Mouse (Mus musculus) liver, embryonic 15.5 days (tissue): Measurements from ENCODE around the gene Frs2. TPM values are rescaled to one million over a fixed set of nuclear protein-coding genes. Genes with fewer than 3 reads are reported as not detected.
A peak's percentile ranks its signal among the peaks of the same experiment; 100 is the strongest.

Experiments
- ATAC-seq: fragments of 200-750 bp; cut with Nextera tagmentation; 2 replicates; pipeline ENCODE4 v1.8.0; 2017; ENCODE audit warnings: moderate number of reproducible peaks, mild to moderate bottlenecking, moderate library complexity; ENCODE audit not compliant: insufficient read depth
- H3K27ac ChIP-seq: fragments of 300-500 bp; sonication (generic); replicated peaks from 2 replicates; pipeline ENCODE4 v1.5.1; 2015; ENCODE audit warnings: mild to moderate bottlenecking, inconsistent platforms
- H3K27me3 ChIP-seq: fragments of 300-500 bp; sonication (generic); 2 replicates; pipeline ENCODE4 v1.6.1; 2015; ENCODE audit warnings: mild to moderate bottlenecking, inconsistent platforms
- H3K36me3 ChIP-seq: fragments of 300-500 bp; sonication (generic); replicated peaks from 2 replicates; pipeline ENCODE4 v1.6.1; 2015; ENCODE audit warnings: moderate library complexity, mild to moderate bottlenecking, inconsistent platforms
- H3K4me1 ChIP-seq: fragments of 300-500 bp; sonication (generic); replicated peaks from 2 replicates; pipeline ENCODE4 v1.6.1; 2015; ENCODE audit warnings: inconsistent platforms
- H3K4me2 ChIP-seq: fragments of 300-500 bp; sonication (generic); 2 replicates; pipeline ENCODE4 v1.6.1; 2015; ENCODE audit warnings: moderate library complexity, mild to moderate bottlenecking, inconsistent platforms
- H3K4me3 ChIP-seq: fragments of 300-500 bp; sonication (generic); replicated peaks from 2 replicates; pipeline ENCODE4 v1.5.1; 2015; ENCODE audit warnings: mild to moderate bottlenecking, inconsistent platforms
- H3K9ac ChIP-seq: fragments of 300-500 bp; sonication (generic); 2 replicates; pipeline ENCODE4 v1.6.1; 2015; ENCODE audit warnings: moderate library complexity, mild to moderate bottlenecking, inconsistent platforms
- H3K9me3 ChIP-seq: fragments of 300-500 bp; sonication (generic); replicated peaks from 2 replicates; pipeline ENCODE4 v1.6.1; 2016; ENCODE audit warnings: inconsistent platforms
- WGBS: fragments of 180-500 bp; shearing (Covaris S2); methylation state at CpG from one replicate; pipeline ENCODE4 v1.1.7; 2015; ENCODE audit warnings: mixed read lengths; ENCODE audit not compliant: insufficient replicate concordance; 5-methylcytosine and 5-hydroxymethylcytosine counted together
- polyA plus RNA-seq: library from polyadenylated mRNA; unstranded; fragments of >200 nt; fragmentation: Nextera tagmentation; extraction: Ambion mirVana; gene quantifications from 2 replicates; pipeline ENCODE4 v1.2.1, GENCODE M21; 2015

Frs2 gene
- polyA plus RNA-seq, 1 experiment from 2014 or later = 6.9 TPM

DNA sequence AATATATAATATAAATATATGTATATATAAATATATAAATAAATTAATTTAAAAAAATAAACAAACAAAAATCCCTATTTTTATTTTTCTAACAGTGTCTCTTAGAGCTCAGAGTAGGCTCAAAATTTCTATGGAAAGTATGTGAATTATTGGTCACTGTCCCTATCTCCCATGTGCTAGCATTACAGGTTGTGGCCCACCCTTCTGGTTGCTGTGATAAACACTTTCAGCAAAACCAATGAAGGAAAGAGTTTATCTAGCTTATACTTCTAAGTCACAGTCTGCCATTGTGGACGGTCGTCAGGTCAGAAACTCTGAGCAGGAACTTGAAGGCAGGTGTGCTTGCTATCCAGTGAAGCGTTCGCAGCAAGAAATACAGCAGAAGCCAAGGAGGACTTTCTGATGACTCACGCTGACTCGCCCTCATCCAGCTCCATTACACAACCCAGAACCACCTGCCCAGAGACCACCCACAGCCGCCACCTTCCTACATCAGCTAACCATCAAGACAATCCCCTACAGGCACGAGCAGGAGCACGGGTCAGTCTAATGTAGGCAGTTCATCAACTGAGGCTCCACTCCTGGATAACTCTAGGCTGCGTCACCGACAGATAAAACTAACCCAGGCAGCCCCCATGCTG, 18.6 kb upstream of the Frs2 start:
- H3K4me1 ChIP-seq = peaks cover 44% of the 10 kb centered on the region
- peak overlapping the region; percentile 27; the same call in 1 of the 2 replicates for H3K9ac ChIP-seq
- H3K9me3 ChIP-seq = no peaks in the 10 kb centered on the region
- peaks cover 17% of the 10 kb centered on the region for H3K27me3 ChIP-seq
- H3K4me3 ChIP-seq = peak overlapping the region; percentile 32
- H3K4me2 ChIP-seq = peak overlapping the region; percentile 62
- H3K36me3 ChIP-seq = no peaks in the 10 kb centered on the region
- WGBS = 68% methylated on average over 11 of the region's 11 CpGs
- ATAC-seq = peak; percentile 96
- peak overlapping the region; percentile 89 for H3K27ac ChIP-seq

DNA sequence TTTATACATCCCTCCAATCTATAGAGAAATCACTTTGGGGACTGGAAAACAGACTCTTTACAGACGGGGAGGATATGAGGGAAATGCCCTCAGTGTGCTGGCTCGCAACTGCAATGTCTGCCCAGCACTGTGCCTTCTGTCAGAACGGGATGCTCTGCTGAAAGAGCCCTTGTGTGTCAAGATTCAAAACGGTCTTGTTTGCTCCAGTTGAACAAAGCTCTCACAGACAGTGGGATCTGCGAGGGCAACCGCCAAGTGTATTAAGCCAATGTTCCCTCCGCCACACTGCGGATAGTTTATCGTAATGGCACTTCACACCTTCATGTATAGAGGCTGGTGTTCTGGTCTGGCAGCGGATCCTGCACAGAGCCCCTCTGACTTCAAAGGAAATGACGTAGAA, 14.3 kb upstream of the Frs2 start:
- WGBS = 53% methylated on average over 11 of the region's 11 CpGs
- no peak overlapping the region for H3K27ac ChIP-seq
- H3K36me3 ChIP-seq = no peaks in the 10 kb centered on the region
- H3K27me3 ChIP-seq = peaks cover 26% of the 10 kb centered on the region
- no peaks in the 10 kb centered on the region for H3K9me3 ChIP-seq
- H3K9ac ChIP-seq = no peak overlapping the region
- H3K4me2 ChIP-seq = no peak overlapping the region
- no peak overlapping the region for H3K4me3 ChIP-seq
- no peak for ATAC-seq
- peaks cover 17% of the 10 kb centered on the region for H3K4me1 ChIP-seq

DNA sequence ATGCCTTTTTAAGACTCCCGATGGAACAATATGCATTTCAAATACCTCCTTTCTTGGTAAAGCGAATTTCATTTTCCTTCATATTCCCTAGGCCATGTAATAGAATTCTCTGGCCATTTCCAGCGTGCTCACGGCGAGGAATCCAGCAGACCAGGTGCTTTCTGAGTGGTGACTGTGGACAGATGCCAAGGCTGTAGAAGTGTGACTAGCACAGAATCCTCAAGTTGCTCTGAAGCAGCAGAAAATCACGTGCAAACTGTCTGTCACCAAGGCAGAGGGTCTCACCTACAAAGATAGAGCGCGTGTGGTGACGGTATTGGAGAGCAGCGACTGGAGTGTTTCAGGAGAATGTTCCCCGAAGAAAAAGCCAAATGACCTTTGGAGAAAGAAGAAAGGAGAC, 11.8 kb upstream of the Frs2 start:
- Histone ChIP-seq H3K4me3 (no peak overlapping the region), H3K4me2 (no peak overlapping the region), H3K27me3 (peaks cover 28% of the 10 kb centered on the region), H3K9me3 (no peaks in the 10 kb centered on the region), H3K4me1 (peaks cover 2% of the 10 kb centered on the region; the same call in 1 of the 2 replicates), H3K9ac (no peak overlapping the region), H3K27ac (no peak overlapping the region), H3K36me3 (no peaks in the 10 kb centered on the region)
- WGBS = 77% methylated on average over 11 of the region's 11 CpGs
- no peak for ATAC-seq

DNA sequence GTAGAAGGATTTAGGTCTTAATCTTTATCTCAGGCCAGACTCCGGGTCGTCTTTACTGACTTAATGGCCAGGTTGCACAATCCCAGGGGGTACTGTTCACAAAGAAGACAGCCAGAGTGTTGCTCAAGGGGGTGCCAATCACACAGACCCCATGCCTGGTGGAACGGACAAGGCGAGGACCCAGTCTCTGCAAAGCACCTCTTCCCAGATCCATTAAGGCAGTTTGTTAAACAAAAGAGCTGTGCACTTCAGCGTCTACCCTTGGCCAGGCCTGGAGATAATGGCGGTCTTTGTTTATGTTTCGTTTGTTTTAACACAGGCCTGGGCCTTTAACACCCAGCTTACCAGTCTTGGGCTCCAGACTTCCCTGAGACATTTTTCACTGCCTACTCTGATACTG, 3.9 kb upstream of the Frs2 start:
- Histone ChIP-seq H3K27me3 (0 out of 2 replicates have a peak, but pooled peaks cover 3% of the 10 kb centered on the region), H3K4me3 (no peak overlapping the region), H3K9ac (no peak overlapping the region), H3K4me2 (no peak overlapping the region), H3K27ac (no peak overlapping the region), H3K4me1 (peaks cover 36% of the 10 kb centered on the region), H3K9me3 (no peaks in the 10 kb centered on the region), H3K36me3 (no peaks in the 10 kb centered on the region)
- no peak for ATAC-seq
- WGBS = 61% methylated on average over 7 of the region's 7 CpGs

DNA sequence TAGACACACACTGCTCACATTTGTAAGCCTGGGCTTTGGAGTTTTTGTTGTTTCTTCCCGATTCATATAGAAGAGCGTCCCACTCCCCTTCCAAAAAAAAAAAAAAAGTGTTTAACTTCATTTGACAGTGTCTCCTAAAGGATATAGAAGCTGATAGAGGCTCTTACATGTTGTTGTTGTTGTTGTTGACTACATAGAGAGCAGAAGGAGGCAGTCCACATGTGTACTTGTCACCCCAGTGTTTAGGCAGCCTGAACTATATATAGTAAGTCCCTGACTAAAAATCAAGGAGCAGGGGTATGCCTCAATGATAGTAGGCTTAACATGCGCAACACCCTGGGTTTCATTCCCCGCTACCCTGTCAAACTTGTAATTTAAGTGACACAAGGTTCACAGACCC, 3.3 kb upstream of the Frs2 start:
- peaks cover 41% of the 10 kb centered on the region for H3K4me1 ChIP-seq
- no peak for ATAC-seq
- 74% methylated on average over 4 of the region's 4 CpGs for WGBS
- no peaks in the 10 kb centered on the region for H3K9me3 ChIP-seq
- H3K27me3 ChIP-seq = 0 out of 2 replicates have a peak, but pooled peaks cover 3% of the 10 kb centered on the region
- peak overlapping the region; percentile 89; the same call in 1 of the 2 replicates for H3K4me2 ChIP-seq
- no peak overlapping the region for H3K4me3 ChIP-seq
- H3K36me3 ChIP-seq = no peaks in the 10 kb centered on the region
- peak overlapping the region; percentile 48; the same call in 1 of the 2 replicates for H3K27ac ChIP-seq
- H3K9ac ChIP-seq = no peak overlapping the region

DNA sequence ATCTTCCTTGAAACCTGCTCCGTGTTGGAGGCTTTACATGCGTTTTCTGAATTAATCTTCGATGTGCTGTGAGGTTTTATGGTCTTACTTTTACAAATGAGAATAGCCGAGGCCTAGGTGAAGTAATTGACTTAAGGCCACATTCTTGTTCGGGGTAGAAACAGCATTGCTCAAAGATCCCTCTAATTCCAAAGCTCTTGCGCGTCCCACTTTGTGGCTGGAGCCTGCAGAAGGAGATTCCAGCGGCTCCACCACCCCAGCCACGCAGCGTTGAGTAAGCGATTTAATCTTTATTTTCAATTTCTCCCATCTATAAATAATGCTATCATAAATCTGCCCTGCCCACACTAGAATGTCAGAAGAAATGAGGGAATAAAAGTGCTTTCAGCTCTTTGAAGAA, 2.9 kb upstream of the Frs2 start:
- Histone ChIP-seq H3K27me3 (0 out of 2 replicates have a peak, but pooled peaks cover 3% of the 10 kb centered on the region), H3K4me2 (peak overlapping the region; percentile 89), H3K27ac (0 out of 2 replicates have a peak overlapping the region, but pooled peaks have one; percentile 95), H3K9me3 (no peaks in the 10 kb centered on the region), H3K36me3 (no peaks in the 10 kb centered on the region), H3K4me3 (peak overlapping the region; percentile 100; the same call in 1 of the 2 replicates), H3K4me1 (peaks cover 45% of the 10 kb centered on the region), H3K9ac (no peak overlapping the region)
- no peak for ATAC-seq
- WGBS = 50% methylated on average over 11 of the region's 11 CpGs

DNA sequence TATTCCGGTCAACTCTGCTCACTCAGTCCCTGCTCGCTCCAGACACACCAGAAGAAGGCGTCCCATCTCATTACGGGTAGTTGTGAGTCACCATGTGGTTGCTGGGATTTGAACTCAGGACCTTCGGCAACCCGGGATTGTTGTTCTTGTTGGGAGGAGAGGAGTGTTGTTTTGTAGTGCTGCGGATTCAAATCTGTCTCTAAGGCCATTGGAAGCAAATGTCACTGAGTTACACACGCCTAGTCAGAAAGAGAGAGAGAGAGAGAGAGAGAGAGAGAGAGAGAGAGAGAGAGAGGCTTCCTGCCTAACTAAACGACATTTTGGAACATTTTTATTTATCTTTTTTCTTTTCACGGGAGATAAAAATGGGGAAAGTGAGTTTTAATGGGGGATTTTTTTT, 2.4 kb upstream of the Frs2 start:
- Histone ChIP-seq H3K4me3 (peak overlapping the region; percentile 100), H3K27me3 (0 out of 2 replicates have a peak, but pooled peaks cover 3% of the 10 kb centered on the region), H3K36me3 (no peaks in the 10 kb centered on the region), H3K9ac (peak overlapping the region; percentile 99), H3K27ac (peak overlapping the region; percentile 95), H3K4me1 (peaks cover 50% of the 10 kb centered on the region), H3K9me3 (no peaks in the 10 kb centered on the region), H3K4me2 (peak overlapping the region; percentile 89)
- no peak for ATAC-seq
- WGBS = 33% methylated on average over 10 of the region's 10 CpGs

DNA sequence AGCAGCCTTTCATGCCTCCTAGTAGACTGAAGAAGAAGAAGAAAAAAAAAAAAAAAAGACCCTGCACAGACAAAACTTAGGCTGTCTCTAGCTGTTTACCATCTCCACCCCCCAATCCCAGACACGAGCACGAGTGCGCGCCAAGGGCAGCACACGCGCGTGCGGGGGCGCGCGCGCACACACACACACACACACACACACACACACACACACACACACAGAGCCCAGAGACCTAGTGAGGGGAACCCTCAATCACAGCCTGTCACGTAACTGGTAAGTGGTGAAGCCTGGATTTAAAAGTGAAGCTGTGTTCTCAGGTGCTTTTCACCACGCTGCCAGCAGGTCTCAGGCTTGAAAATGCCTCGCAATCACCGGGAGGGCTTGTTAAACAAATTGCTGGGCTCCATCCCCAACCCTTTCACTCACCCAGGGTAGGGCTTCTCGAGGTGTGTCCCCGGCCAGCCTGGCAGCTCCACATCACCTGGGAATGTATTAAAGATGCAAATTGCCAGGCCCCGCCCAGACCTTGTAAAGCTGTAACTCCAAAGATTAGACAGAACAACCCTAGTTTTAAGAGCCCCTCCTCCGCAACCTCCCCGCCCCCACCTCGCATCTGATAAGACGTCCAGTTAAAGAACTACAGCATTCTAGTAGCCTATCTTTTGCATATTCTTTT, 1.7 kb upstream of the Frs2 start:
- 2% methylated on average over 23 of the region's 23 CpGs for WGBS
- H3K9ac ChIP-seq = peak overlapping the region; percentile 99

DNA sequence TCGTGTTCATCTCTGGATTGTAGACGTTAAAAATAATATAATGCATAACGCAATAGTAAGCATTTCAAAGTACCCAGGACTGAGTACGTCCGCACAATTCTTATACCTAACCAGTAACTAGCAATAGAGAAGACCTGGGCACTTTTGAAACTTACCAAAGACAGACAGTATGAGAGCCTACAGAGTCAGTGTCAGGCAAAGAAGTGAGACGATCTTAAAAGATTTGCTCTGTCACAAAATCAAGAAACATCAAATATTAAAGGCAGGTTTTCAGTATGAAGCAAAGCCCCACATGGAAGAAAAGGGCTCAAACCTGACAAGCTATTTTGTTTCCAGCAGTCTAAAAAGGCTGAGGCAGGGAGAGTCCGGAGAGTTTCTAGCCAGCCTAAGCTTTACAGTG, 907 bp upstream of the Frs2 start:
- Histone ChIP-seq H3K4me1 (peaks cover 65% of the 10 kb centered on the region), H3K4me2 (peak overlapping the region; percentile 89), H3K9ac (peak overlapping the region; percentile 99), H3K27ac (peak overlapping the region; percentile 95), H3K36me3 (no peaks in the 10 kb centered on the region), H3K27me3 (no peaks in the 10 kb centered on the region), H3K9me3 (no peaks in the 10 kb centered on the region), H3K4me3 (peak overlapping the region; percentile 100)
- WGBS = 20% methylated on average over 7 of the region's 7 CpGs
- ATAC-seq = no peak

More for the DNA sequence above, 1.7 kb upstream of the Frs2 start:
- Histone ChIP-seq H3K9me3 (no peaks in the 10 kb centered on the region), H3K4me3 (peak overlapping the region; percentile 100), H3K27ac (peak overlapping the region; percentile 95), H3K36me3 (no peaks in the 10 kb centered on the region), H3K4me2 (peak overlapping the region; percentile 89), H3K4me1 (peaks cover 57% of the 10 kb centered on the region), H3K27me3 (0 out of 2 replicates have a peak, but pooled peaks cover under 1% of the 10 kb centered on the region)
- ATAC-seq = peak; percentile 53

DNA sequence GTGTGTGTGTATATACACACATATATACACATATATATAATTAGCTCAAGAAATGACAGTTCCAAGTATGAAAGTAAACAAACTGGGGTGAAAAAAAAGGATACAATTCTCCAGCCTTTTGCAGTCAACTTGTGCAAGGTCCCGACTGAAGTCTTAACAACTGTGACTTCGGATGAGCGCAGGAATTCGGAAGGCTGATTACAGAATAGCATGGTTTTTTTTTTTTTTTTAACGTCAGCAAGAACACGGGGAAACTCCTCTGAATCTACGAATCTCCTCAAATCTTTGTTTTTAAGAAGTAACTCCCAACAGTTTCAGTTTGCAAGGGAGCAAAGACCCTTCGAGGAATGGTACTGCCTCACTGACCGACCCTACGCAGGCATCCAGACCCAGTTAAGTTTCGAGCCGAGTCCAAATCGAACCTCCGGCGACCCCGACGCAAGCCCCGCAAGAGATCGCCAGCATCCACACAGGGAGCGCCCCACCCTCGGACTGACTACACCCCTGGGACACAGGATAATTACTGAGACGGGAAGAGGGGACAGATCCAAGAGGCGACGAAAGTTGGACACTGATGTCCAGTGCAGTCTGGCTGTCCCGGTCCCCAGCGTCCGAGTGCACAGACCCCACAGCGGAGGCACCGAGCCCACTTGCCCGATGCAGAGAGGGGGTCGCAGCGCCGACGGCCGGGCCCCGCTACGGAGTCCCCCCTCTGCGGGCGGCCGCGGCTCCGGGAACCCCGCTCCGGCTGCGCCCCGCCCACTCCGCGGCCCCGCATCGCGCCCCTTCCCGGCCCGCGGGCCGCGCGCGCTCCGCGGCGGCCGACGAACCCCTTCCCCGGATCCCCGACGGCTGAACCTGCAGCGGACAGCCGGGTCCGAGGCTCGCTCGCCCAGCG, 622 bp downstream of the Frs2 start:
- under 1% methylated on average over 64 of the region's 72 CpGs for WGBS
- Histone ChIP-seq H3K36me3 (no peaks in the 10 kb centered on the region), H3K27ac (peak overlapping the region; percentile 95), H3K4me1 (peaks cover 77% of the 10 kb centered on the region), H3K4me3 (peak overlapping the region; percentile 100), H3K9ac (peak overlapping the region; percentile 99), H3K9me3 (no peaks in the 10 kb centered on the region), H3K27me3 (no peaks in the 10 kb centered on the region), H3K4me2 (peak overlapping the region; percentile 89)
- ATAC-seq = peak; percentile 52
